Mouse (Mus musculus) forebrain, embryonic 13.5 days (tissue): ENCODE results near the gene Man2c1. TPM values are rescaled to one million over a fixed set of nuclear protein-coding genes. Genes with fewer than 3 reads are reported as not detected.

ENCODE experiments used
- ATAC-seq: fragments of 200-750 bp; cut with Nextera tagmentation; 2 replicates; pipeline ENCODE4 v1.8.0; 2017
- H3K27ac ChIP-seq: fragments of 300-500 bp; sonication (generic); 2 replicates; pipeline ENCODE4 v1.5.1; 2015; ENCODE audit warnings: inconsistent platforms, mild to moderate bottlenecking, moderate library complexity
- H3K27me3 ChIP-seq: fragments of 300-500 bp; sonication (generic); 2 replicates; pipeline ENCODE4 v1.6.1; 2015; ENCODE audit warnings: mild to moderate bottlenecking, inconsistent platforms
- H3K36me3 ChIP-seq: fragments of 300-500 bp; sonication (generic); 2 replicates; pipeline ENCODE4 v1.6.1; 2015; ENCODE audit warnings: mild to moderate bottlenecking, inconsistent platforms; ENCODE audit not compliant: poor library complexity, severe bottlenecking
- H3K4me1 ChIP-seq: fragments of 300-500 bp; sonication (generic); 2 replicates; pipeline ENCODE4 v1.6.1; 2015; ENCODE audit warnings: inconsistent platforms
- H3K4me2 ChIP-seq: fragments of 300-500 bp; sonication (generic); 2 replicates; pipeline ENCODE4 v1.6.1; 2015; ENCODE audit warnings: inconsistent platforms, mild to moderate bottlenecking, moderate library complexity
- H3K4me3 ChIP-seq: fragments of 300-500 bp; sonication (generic); 2 replicates; pipeline ENCODE4 v1.5.1; 2015; ENCODE audit warnings: mild to moderate bottlenecking, inconsistent platforms
- H3K9ac ChIP-seq: fragments of 300-500 bp; sonication (generic); 2 replicates; pipeline ENCODE4 v1.6.1; 2015; ENCODE audit warnings: mild to moderate bottlenecking, inconsistent platforms
- H3K9me3 ChIP-seq: fragments of 300-500 bp; sonication (generic); replicated peaks from 2 replicates; pipeline ENCODE4 v1.6.1; 2016; ENCODE audit warnings: inconsistent platforms
- WGBS: fragments of 180-500 bp; shearing (Covaris S2); methylation state at CpG from one replicate; pipeline ENCODE4 v1.1.7; 2015; 5-methylcytosine and 5-hydroxymethylcytosine counted together
- polyA plus RNA-seq: library from polyadenylated mRNA; unstranded; fragments of >200 nt; fragmentation: Nextera tagmentation; extraction: Ambion mirVana; gene quantifications from 2 replicates; pipeline ENCODE4 v1.2.1, GENCODE M21; 2015

Man2c1 gene
- polyA plus RNA-seq: 51.6 and 54.3 TPM in 2 replicates

- under 1% methylated on average over 58 of the region's 58 CpGs for WGBS
- H3K27ac ChIP-seq: peak within 1 kb of the TSS; percentile 94
These were observed at the start of gene Man2c1 for GRCm38 (mm10) chr9:57130577-57131433. Gene Man2c1, plus strand, starts transcription at chr9:57130690.

DNA sequence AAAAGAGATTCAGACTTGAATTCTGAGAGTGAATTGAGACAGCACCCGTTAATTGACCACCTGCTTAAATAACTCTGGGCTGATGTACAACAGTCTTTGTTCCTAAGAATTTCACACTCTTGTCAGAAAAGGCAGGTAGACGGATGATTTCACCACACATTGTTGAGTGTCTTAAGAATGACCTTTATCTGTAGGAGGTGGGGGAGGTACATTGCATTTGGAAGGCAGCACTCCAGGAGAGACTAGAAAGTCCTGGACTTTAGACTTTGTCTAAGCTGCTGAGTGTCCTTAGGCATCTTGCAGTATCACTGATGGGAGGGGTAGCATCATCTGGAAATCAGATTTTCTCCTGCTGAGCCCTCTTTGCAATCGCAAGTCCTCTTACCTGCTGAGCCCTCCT, 48.3 kb upstream of the Man2c1 start:
- H3K9ac ChIP-seq: no peak overlapping the region
- H3K4me2 ChIP-seq: no peak overlapping the region
- H3K36me3 ChIP-seq: peaks cover 23% of the 10 kb centered on the region
- 75% methylated on average over 3 of the region's 3 CpGs for WGBS
- no peaks in the 10 kb centered on the region for H3K9me3 ChIP-seq
- peaks cover 10% of the 10 kb centered on the region for H3K4me1 ChIP-seq
- no peaks in the 10 kb centered on the region for H3K27me3 ChIP-seq
- no peak overlapping the region for H3K27ac ChIP-seq
- no peak overlapping the region for H3K4me3 ChIP-seq
- no peak for ATAC-seq

More at GRCm38 (mm10) chr9:57130577-57131433, at the start of gene Man2c1:
- H3K27me3 ChIP-seq: no peaks in the 10 kb centered on the region
- H3K9ac ChIP-seq: peak within 1 kb of the TSS; percentile 73
- H3K36me3 ChIP-seq: peaks cover 50% of the 10 kb centered on the region
- H3K4me1 ChIP-seq: peaks cover 16% of the 10 kb centered on the region
- ATAC-seq: peak; percentile 93
- peak within 1 kb of the TSS; percentile 91 for H3K4me2 ChIP-seq
- peak within 1 kb of the TSS; percentile 74 for H3K4me3 ChIP-seq
- no peaks in the 10 kb centered on the region for H3K9me3 ChIP-seq

DNA sequence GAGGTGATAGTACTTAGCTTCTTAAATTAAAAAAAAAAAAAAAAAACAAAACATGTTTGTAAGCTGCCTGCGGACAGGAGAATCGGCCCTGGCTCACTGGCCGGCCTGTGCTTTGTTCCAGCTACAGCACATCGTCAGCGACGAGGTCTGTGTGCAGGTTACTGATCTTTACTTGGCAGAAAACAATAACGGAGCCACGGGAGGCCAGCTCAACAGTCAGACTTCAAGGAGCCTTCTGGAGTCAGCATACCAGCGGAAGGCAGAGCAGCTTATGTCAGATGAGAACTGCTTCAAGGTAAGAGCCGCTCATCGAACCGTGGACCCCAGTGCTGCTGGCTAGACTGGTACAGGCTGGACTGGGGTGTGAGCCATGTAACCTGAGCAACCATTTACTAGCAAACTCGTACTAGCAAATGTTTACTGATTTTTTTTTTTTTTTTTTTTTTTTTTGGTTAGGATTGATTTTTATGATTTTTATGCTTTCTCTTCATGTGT, 13.2 kb upstream of the Man2c1 start:
- Histone ChIP-seq H3K36me3 (peaks cover 92% of the 10 kb centered on the region), H3K4me3 (no peak overlapping the region), H3K4me1 (no peaks in the 10 kb centered on the region), H3K4me2 (no peak overlapping the region), H3K27me3 (no peaks in the 10 kb centered on the region), H3K27ac (no peak overlapping the region), H3K9ac (no peak overlapping the region), H3K9me3 (no peaks in the 10 kb centered on the region)
- no peak for ATAC-seq
- 86% methylated on average over 13 of the region's 13 CpGs for WGBS

DNA sequence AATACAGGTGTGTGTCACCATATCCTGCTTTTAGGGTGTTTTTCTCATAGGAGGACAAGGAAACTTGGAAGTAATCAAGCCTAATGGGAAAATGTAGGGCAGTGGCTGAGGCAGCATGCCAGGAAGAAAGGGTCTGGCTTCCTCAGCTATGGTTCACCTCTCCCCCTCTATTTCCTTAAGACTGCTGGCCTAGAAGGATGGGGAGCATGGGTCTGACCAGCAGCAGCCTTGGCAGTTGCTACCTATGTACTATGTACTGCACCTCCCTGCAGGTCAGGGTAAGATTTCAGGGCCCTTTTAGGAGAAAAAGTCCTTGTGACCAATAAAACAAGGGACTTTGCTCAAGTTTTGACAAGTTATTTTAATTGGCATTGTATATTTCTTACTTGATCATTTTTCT, 849 bp upstream of the Man2c1 start:
- no peaks in the 10 kb centered on the region for H3K9me3 ChIP-seq
- peak overlapping the region; percentile 73; the same call in 1 of the 2 replicates for H3K9ac ChIP-seq
- peak overlapping the region; percentile 91 for H3K4me2 ChIP-seq
- peaks cover 48% of the 10 kb centered on the region for H3K36me3 ChIP-seq
- no peak for ATAC-seq
- no peak overlapping the region for H3K27ac ChIP-seq
- peaks cover 16% of the 10 kb centered on the region for H3K4me1 ChIP-seq
- H3K4me3 ChIP-seq: peak overlapping the region; percentile 74; the same call in 1 of the 2 replicates
- no peaks in the 10 kb centered on the region for H3K27me3 ChIP-seq

GRCm38 (mm10) chr9:57137246-57137645, 6.8 kb downstream of the Man2c1 start:
- no peak overlapping the region for H3K27ac ChIP-seq
- H3K27me3 ChIP-seq: no peaks in the 10 kb centered on the region
- peaks cover 82% of the 10 kb centered on the region for H3K36me3 ChIP-seq
- H3K9ac ChIP-seq: no peak overlapping the region
- H3K4me2 ChIP-seq: no peak overlapping the region
- 92% methylated on average over 6 of the region's 6 CpGs for WGBS
- H3K9me3 ChIP-seq: no peaks in the 10 kb centered on the region
- no peak for ATAC-seq
- no peaks in the 10 kb centered on the region for H3K4me1 ChIP-seq
- H3K4me3 ChIP-seq: no peak overlapping the region

GRCm38 (mm10) chr9:57137777-57138176, 7.3 kb downstream of the Man2c1 start:
- no peak overlapping the region for H3K4me3 ChIP-seq
- H3K27ac ChIP-seq: no peak overlapping the region
- no peaks in the 10 kb centered on the region for H3K27me3 ChIP-seq
- H3K36me3 ChIP-seq: peaks cover 85% of the 10 kb centered on the region
- WGBS: 91% methylated on average over 9 of the region's 9 CpGs
- H3K4me1 ChIP-seq: no peaks in the 10 kb centered on the region
- no peak overlapping the region for H3K9ac ChIP-seq
- H3K9me3 ChIP-seq: no peaks in the 10 kb centered on the region
- ATAC-seq: no peak
- no peak overlapping the region for H3K4me2 ChIP-seq

DNA sequence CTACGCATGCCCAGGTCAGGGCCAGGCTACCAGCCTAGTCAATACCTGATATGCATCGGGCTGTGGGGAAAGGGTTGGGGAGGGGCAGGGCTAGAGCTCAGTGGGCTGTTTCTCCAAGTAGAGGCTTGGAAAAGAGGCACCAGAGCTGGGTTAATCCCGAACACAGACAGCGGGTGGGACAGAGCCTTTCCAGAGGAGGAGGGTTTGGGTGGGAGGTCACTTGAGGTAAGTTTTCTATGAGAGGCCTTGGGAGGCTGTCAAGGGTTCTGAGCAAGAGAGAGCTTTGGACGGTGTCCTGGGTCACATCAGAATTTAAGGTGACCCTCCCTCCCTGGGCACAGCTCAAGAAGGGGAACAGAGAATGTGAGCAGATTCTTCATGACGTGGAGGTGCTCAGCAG, 8.0 kb downstream of the Man2c1 start:
- no peaks in the 10 kb centered on the region for H3K9me3 ChIP-seq
- H3K4me1 ChIP-seq: no peaks in the 10 kb centered on the region
- H3K27me3 ChIP-seq: no peaks in the 10 kb centered on the region
- H3K27ac ChIP-seq: no peak overlapping the region
- ATAC-seq: no peak
- H3K4me2 ChIP-seq: no peak overlapping the region
- no peak overlapping the region for H3K4me3 ChIP-seq
- H3K9ac ChIP-seq: no peak overlapping the region
- H3K36me3 ChIP-seq: peaks cover 85% of the 10 kb centered on the region
- 88% methylated on average over 6 of the region's 6 CpGs for WGBS

DNA sequence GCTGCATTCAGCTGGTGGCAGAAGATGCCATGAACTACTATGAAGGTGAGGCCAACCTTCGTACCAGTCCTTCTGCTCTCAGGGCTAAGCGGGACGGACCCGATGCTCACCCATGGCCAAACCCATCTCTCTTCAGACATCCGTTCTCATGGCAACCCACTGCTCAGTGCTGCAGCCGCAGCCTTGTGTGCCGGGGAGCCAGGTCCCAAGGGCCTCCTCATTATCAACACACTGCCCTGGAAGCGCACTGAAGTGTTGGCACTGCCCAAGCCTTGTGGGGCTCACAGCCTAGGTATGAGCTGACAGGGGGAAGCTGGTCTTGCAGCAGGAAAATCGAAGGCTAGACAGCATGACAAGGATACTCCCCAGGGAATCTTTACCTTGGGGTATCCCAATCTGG, 8.6 kb downstream of the Man2c1 start:
- Histone ChIP-seq H3K9ac (no peak overlapping the region), H3K9me3 (no peaks in the 10 kb centered on the region), H3K4me2 (no peak overlapping the region), H3K27me3 (no peaks in the 10 kb centered on the region), H3K36me3 (peaks cover 87% of the 10 kb centered on the region), H3K4me1 (no peaks in the 10 kb centered on the region), H3K4me3 (no peak overlapping the region), H3K27ac (no peak overlapping the region)
- WGBS: 91% methylated on average over 9 of the region's 9 CpGs
- no peak for ATAC-seq

DNA sequence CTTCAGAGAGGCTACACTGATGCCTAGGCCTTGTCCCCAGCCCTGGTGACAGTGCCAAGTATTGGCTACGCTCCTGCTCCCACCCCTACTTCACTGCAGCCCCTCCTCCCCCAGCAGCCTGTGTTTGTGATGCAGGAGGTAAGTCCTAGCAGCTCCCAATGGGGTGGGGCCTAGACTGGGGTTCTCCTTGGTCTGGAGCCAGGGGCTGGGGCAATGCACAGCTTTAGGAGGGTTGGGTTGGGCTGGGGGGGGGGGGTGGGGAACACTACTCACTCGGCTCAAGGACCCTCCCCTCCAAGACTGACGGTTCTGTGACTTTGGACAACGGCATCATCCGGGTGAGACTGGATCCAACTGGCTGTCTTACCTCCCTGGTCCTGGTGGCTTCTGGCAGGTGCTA, 9.1 kb downstream of the Man2c1 start:
- no peaks in the 10 kb centered on the region for H3K4me1 ChIP-seq
- no peak overlapping the region for H3K4me3 ChIP-seq
- no peaks in the 10 kb centered on the region for H3K27me3 ChIP-seq
- no peak overlapping the region for H3K27ac ChIP-seq
- H3K36me3 ChIP-seq: peaks cover 87% of the 10 kb centered on the region
- 93% methylated on average over 4 of the region's 5 CpGs for WGBS
- H3K9ac ChIP-seq: no peak overlapping the region
- ATAC-seq: no peak
- H3K9me3 ChIP-seq: no peaks in the 10 kb centered on the region
- H3K4me2 ChIP-seq: no peak overlapping the region

GRCm38 (mm10) chr9:57141417-57142353, 11.2 kb downstream of the Man2c1 start:
- Histone ChIP-seq H3K36me3 (peaks cover 72% of the 10 kb centered on the region), H3K4me2 (no peak overlapping the region), H3K27ac (no peak overlapping the region), H3K4me3 (no peak overlapping the region), H3K9me3 (no peaks in the 10 kb centered on the region), H3K9ac (no peak overlapping the region), H3K4me1 (peaks cover 1% of the 10 kb centered on the region), H3K27me3 (no peaks in the 10 kb centered on the region)
- 91% methylated on average over 17 of the region's 17 CpGs for WGBS
- ATAC-seq: no peak

DNA sequence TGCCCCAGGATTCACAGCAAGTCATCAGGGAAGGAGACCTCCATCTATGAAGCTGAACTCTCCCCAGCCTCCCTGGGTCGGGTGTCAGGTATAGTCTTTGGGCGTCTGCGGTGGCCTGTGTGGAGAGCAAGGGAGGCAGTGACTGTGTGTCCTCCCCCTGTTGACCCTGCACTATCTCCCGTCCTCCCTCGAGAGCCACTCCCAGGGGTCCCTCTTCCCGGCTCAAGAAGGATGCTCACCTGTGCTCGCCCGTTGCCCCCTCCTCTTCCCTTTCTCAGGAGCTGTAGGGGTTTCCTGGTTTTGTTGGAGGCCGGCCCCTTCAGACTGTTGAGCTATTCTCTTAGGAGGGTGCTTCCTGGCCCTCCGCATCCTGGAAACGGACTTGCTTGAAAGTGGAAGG, 12.7 kb downstream of the Man2c1 start:
- Histone ChIP-seq H3K36me3 (peaks cover 56% of the 10 kb centered on the region), H3K9ac (no peak overlapping the region), H3K4me1 (peaks cover 10% of the 10 kb centered on the region), H3K4me2 (no peak overlapping the region), H3K9me3 (no peaks in the 10 kb centered on the region), H3K27me3 (no peaks in the 10 kb centered on the region), H3K4me3 (no peak overlapping the region), H3K27ac (no peak overlapping the region)
- ATAC-seq: no peak
- 89% methylated on average over 11 of the region's 11 CpGs for WGBS

DNA sequence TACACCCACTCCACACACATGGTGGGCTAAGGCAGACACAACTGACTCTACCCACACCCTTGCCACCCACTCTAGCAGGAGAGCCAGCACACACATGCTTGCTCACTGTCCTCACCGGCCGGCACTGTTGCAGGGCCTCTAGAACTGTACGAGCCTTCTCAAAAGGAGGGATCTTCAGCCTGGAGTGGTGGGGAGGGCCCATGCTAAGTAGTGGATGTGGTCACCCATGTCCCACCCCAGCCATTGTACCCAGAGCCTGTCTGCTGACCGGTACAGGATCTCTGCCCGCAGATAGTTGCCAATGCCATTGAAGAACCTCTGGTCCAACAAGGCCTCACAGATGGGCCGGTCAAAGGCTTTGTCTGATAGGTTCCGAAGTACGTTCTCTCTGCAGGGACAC, 14.3 kb downstream of the Man2c1 start:
- no peak overlapping the region for H3K27ac ChIP-seq
- ATAC-seq: no peak
- H3K27me3 ChIP-seq: no peaks in the 10 kb centered on the region
- H3K4me2 ChIP-seq: no peak overlapping the region
- no peaks in the 10 kb centered on the region for H3K9me3 ChIP-seq
- no peak overlapping the region for H3K9ac ChIP-seq
- no peak overlapping the region for H3K4me3 ChIP-seq
- peaks cover 40% of the 10 kb centered on the region for H3K36me3 ChIP-seq
- peaks cover 20% of the 10 kb centered on the region for H3K4me1 ChIP-seq
- 94% methylated on average over 8 of the region's 8 CpGs for WGBS
